Mouse (Mus musculus) cerebellum, postnatal 10 days (tissue): ENCODE data around the gene 4930432K21Rik.

Source experiments
- DNase-seq, 2 experiments: peaks; one replicate each; pipeline ENCODE4 v3.0.0; 2021; ENCODE audit warnings: mixed read lengths in 2 of 2

Gene 4930432K21Rik

DNA sequence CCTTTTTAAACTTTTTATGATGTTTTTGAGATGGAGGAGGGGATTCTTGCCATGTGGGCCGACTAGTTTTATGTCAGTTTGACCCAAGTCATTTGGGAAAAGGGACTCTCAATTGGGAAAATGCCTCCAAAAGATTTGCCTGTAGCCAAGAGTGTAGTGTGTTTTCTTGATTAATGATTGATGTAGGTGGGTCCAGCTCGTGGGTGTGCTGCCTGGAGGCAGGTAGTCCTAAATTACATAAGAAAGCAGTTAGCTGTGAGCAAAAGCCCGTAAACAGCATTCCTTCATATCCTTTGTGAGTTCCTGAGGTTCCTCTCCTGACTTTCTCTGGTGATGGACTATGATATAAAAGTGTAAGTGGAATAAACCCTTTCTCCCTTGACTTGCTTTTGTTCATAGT lies 1.4 kb downstream of the 4930432K21Rik start:
- no peak for DNase-seq

DNA sequence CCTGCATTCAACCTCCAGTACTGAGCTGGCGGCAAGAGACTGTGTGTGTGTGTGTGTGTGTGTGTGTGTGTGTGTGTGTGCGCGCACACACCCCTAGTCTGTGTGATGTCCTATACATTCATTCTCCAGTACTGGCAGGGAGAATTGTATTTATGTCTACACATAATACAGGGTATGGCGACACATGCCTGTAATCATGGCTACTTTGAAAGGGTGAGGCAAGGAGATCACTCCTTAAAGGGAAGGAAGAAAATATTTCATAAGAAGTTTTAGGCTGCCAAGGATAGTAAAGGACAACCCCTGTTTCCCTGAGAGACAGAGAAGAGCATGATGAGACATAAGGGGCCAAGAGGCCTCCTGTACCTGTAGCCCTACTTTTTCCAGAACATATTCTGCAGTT lies 9.8 kb downstream of the 4930432K21Rik start:
- no peak for DNase-seq

GRCm38 (mm10) chr8:84167696-84168095 lies 19.9 kb downstream of the 4930432K21Rik start:
- DNase-seq = no peak

DNA sequence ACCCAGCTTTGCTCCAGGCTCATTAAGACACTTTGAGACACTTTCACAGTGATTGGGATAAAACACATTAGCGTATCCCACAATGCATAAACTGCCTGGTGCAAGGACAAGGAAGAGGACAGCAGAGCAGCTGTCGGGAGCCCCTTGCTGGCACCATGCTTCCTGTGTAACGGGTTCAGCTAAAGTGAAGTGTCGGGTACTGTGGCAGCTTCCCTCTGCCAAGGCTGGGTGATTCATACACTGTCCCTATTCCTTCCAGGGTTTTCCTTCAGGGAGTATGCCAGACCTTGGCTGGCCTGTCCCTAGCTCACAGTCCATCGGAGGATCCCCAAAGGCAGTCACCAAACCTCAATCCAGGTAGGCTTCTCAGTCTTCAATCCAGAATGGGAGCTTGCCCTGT lies 22.3 kb downstream of the 4930432K21Rik start:
- DNase-seq = no peak

GRCm38 (mm10) chr8:84173861-84174260 lies 26.0 kb downstream of the 4930432K21Rik start:
- peak; percentile 68 to 69 for DNase-seq

DNA sequence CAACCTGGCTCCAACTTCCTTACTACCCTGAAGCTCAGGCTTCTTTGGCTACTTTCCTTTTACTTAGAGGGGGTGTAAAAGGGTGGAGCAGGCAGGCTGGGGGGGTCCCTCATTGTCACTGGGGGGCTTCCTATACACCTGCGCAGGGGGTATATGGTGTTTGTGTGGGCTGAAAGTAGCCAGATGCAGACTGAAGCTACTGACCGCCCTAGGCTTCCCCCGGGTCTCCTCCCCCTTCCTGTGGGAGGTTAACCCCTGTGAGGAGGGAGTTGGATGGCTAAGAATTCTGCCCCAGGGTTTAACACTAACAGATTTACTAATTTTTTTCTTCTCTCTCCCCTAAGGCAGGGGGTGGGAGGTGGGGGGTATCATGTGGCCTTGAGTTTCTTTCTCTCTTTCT lies 28.7 kb downstream of the 4930432K21Rik start:
- no peak for DNase-seq

DNA sequence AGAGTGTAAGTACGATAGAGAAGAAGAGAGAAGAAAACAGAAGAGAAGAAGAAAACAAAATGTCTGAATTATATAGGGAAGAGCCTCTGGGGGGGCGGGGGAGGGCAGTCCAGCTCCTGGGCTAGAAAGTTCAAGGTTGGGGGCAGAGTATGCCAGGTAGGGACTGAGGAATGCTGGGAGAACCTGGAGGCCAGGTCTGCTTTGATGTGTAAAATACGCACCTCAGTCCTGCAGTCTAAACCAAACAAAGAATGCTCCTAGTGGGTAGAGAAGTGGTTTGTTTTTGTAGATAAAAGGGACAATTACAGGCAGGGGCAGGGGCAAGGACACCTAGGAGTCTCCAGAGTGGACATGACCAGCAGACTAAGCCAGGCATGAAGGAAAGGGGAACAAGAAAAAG lies 29.6 kb downstream of the 4930432K21Rik start:
- no peak for DNase-seq

- no peak for DNase-seq
Observed at GRCm38 (mm10) chr8:84178592-84178991, 30.8 kb downstream of the 4930432K21Rik start.

GRCm38 (mm10) chr8:84179946-84180345 lies 32.1 kb downstream of the 4930432K21Rik start:
- no peak for DNase-seq

GRCm38 (mm10) chr8:84180530-84181190 lies 32.8 kb downstream of the 4930432K21Rik start:
- DNase-seq = peak; percentile 57 to 72

GRCm38 (mm10) chr8:84182833-84183232 lies 35.0 kb downstream of the 4930432K21Rik start:
- no peak for DNase-seq

DNA sequence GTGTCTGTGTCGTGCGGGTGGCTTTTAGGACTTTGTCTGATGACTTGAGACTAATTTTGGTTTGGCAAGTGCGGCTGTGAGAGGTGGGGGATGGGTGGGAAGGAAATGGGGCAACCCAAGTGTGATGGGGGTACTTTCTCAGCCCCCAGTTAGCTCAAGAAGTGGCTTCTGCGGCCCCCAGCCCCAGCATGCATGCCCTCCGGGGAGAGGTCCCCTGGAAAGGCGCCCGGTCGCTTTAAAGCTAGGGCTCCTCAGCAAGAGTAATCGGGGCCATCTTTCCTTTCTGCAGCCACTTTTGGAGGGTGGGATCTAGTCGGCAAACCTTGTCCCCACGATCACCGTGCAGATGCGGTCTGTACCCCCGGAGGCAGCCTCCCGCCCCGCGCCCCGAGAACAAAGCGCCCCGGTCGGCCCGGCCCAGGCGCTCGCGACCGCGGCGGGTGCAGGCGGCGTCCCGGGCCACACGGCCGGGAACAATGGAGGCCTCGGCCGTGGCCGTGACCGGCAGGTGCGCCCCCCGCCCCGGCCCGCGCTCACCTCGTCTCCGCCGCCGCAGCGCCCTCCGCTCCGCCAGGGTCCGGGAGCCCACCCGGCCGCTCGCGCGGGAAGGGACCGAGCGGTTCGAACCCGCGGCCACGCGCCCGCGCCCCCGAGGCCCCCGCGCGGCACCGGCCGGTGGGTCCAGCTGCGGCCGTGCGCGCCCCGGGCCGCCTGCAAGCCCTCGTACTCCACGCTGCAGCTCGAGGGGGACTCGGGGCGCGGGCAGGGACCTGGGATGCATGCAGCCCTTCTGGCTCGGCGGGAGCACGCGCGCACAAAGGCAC lies 35.6 kb downstream of the 4930432K21Rik start:
- peak; percentile 78 for DNase-seq

GRCm38 (mm10) chr8:84184085-84185043 lies 36.5 kb downstream of the 4930432K21Rik start:
- no peak for DNase-seq

- DNase-seq = no peak
Observed at GRCm38 (mm10) chr8:84185117-84185516, 37.3 kb downstream of the 4930432K21Rik start, which contains the start of gene Nanos3. Nanos3 (minus strand) TSS chr8:84185217.

DNA sequence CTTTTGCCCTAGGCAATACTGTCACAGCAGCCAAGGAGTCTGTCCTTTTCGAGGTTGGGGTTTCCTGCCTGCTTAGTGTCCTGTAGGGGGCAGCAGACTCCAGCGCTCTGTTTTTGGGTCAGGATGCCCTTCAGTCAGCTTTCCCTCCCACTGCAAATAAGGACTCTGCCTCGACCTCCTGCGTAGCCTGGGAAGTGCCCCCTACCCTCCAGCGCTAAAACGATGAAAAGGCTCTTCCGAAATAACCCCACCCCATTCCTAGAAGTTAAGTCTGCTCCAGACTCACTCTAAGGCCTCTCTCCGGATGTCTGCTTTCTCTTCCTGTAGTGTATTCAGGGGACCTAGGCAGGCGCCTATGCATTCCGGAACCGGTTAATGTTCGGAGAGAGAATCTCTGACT lies 38.7 kb downstream of the 4930432K21Rik start:
- DNase-seq = peak; percentile 87 to 89

DNA sequence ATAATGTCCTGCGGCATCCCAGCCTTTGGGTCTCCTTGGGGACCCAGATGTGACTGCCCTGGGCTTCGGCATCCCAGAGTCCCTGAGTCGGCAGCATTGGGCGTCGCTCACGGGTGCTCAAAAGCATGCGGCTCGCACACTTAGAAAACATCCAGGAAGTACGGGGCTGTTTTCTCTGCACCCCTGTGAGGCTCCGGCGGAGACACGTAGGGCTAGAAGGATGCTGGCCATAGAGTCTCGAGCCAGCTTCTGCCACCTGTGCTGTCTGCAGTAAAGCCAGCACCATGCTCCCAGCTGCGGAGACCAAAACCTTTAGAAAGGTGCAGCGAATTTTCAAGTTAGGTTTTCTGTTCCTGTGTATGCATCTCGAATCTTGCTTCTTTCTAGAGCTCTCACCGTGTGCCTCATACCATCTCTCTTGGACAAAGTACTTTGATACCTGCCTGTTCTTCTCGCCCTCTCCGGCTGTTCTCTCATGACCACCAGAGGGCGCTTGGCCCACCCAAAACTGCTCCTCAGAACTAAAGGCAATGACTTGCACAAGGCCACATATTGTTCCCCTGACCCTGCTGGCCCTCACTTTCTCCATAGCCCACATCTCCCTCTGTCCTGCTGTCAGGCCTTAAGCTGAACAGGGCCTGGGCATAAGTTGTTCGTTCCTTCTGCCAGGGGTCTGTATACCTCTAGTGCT lies 39.4 kb downstream of the 4930432K21Rik start:
- peak; percentile 73 to 74 for DNase-seq

- DNase-seq = no peak
Observed at GRCm38 (mm10) chr8:84188671-84189070, 40.8 kb downstream of the 4930432K21Rik start.

- no peak for DNase-seq
Observed at GRCm38 (mm10) chr8:84189603-84190002, 41.8 kb downstream of the 4930432K21Rik start.

GRCm38 (mm10) chr8:84190191-84190867 lies 42.5 kb downstream of the 4930432K21Rik start:
- DNase-seq = no peak

DNA sequence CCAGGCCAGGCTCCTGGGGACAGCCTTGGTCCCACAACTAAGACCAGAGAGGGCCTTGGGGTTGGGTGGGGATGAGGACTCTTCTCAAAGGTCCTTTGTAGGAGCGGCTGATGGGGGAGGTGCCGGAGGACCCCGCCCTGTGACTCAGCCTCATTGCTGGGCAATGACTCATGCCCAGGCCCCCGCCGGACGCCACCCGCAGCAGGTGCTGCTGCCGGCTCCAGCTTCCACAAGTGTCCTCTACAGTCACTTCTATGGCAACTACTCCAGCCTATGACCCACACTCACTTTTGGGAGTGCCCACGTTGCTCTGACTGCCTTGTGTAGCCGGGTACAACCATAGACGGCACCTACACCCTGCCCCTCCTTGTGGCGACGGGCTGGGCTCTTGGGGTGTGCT lies 44.2 kb downstream of the 4930432K21Rik start:
- DNase-seq = peak; percentile 26 to 38

DNA sequence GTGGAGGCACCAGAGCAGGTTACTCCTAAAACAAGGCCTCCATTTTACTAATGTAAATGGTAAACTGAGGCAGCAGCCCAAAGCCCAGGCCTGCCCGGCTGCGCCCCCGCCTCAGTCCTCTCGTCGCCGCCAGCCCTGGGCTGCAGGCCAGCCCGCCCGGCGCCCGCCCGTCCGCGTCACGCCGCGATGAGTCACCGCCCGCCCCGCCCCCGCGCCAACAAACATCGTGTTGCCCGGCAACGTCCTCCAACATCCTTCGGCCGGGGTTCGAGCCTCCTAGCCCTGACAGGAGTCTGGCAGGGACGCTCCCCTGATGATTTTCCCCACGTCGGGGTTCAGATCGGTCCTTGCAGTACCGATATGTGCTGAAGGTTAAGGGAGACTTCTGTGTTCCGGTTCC lies 44.7 kb downstream of the 4930432K21Rik start:
- DNase-seq = peak; percentile 83 to 87

DNA sequence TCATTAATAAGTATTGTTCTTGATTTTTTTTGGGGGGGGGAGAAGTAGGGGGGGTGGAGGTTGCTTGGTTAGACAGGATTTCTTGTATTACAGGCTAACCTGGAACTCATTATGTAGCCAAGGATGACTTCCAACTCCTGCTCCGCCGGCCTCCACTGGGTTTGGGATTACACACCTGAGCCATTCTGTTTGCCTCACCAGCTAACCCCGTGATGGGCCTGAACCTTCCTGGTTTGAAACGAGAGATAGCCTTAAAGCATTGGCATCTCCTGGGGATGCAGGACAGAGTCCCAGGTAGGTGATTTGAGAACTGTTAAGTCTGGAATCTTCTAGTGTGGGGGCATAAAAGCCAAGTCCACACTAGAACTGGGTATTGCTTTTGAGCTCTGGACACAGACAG lies 45.3 kb downstream of the 4930432K21Rik start:
- DNase-seq = no peak
